Mouse (Mus musculus): ENCODE measurements around the gene Mcpt9.
"Not testable (repeated sequence)": the region's sequence is repeated elsewhere in the genome, so short reads cannot be mapped to it uniquely, and the experiment has no call there.

GRCm38 (mm10) chr14:56062213-56062612 lies 31.9 kb upstream of the Mcpt9 start, which contains the start of gene Mcpt4:
- TF ChIP-seq GATA1 (IDR thresholded peaks at IDR 0.05; ENCODE audit: borderline replicate concordance, low read length); FLI1 (IDR thresholded peaks at IDR 0.05; ENCODE audit: low read length): not testable (repeated sequence)
